Mouse (Mus musculus) cortical plate, adult 2 months (tissue): ENCODE measurements around the gene Col12a1.

Experiments used
- CTCF ChIP-seq: fragments of 200-500 bp; IDR thresholded peaks from 2 replicates; pipeline ENCODE4 v1.5.1; 2011; ENCODE audit warnings: mild to moderate bottlenecking, control low read depth, low read length; ENCODE audit not compliant: insufficient read depth; ENCODE audit errors: extremely low read depth
- POLR2A ChIP-seq: fragments of 200-500 bp; IDR thresholded peaks from 2 replicates; pipeline ENCODE4 v1.6.1; 2011; ENCODE audit warnings: mild to moderate bottlenecking, low read length, control low read depth; ENCODE audit not compliant: insufficient read depth; ENCODE audit errors: extremely low read depth

DNA sequence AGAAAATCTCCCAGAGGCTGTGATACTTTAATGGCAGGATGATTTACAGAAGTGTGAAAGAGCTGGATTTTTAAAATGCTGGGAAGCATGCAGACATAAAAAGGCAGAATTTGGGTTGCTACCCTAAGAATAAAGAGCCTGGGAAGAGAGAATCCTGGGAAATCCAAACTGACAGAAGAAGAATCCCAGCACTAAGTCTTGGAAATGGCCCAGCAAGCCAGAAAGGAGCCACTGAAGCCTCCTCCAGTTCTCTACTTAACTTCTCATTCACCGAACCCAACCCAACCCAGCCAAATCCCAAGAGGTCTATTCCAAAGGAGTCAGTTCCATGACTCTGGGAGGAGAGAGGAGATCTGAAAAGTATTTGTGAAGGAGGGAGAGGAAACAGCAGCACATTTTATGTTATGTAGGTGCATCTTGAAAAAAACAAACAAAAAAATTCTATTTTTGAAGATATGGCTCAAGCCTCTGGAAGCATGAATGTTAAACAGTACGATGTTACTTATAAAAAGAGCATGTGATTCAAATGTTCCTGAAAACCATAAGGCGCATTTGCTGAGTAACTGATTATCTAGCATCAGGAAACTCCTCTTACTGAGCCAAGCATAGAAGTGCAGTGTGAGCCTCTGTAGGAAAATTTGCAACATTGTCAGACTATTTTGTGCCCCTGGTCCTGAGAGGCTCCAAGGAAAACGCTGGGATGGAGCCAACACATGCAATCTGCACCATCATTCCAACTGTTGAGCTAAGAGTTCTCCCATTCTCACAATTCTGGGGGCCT is 132.0 kb downstream of the Col12a1 start:
- TF ChIP-seq CTCF (no peak), POLR2A (no peak)
